Mouse (Mus musculus) layer of hippocampus, postnatal 14 days (tissue): ENCODE results near the gene Rrp8. TPM values are rescaled to one million over a fixed set of nuclear protein-coding genes. Genes with fewer than 3 reads are reported as not detected.
A peak's percentile ranks its signal among the peaks of the same experiment; 100 is the strongest.

Experiments
- DNase-seq, 2 experiments: peaks; one replicate each; pipeline ENCODE4 v3.0.0; 2021 to 2022; ENCODE audit warnings: low spot score in 2 of 2, mixed read lengths in 1 of 2
- total RNA-seq, 2 experiments: library from RNA; stranded (reverse); gene quantifications; 2 replicates each; pipeline ENCODE4 v1.2.3; 2021

Gene Rrp8
- total RNA-seq, 2 experiments from 2014 or later = 12.5 to 14.7 TPM

- DNase-seq = no peak
Observed at GRCm38 (mm10) chr7:105708733-105709132, 28.5 kb downstream of the Rrp8 start.

- DNase-seq = no peak
Observed at GRCm38 (mm10) chr7:105703816-105704215, 33.4 kb downstream of the Rrp8 start.

GRCm38 (mm10) chr7:105703184-105703583 is 34.0 kb downstream of the Rrp8 start:
- DNase-seq = peak in 1 of 2 experiments; percentile 25

- no peak for DNase-seq
Observed at GRCm38 (mm10) chr7:105690875-105691274, 46.3 kb downstream of the Rrp8 start.

- no peak for DNase-seq
Observed at GRCm38 (mm10) chr7:105685541-105686197, 51.5 kb downstream of the Rrp8 start.

Other genes starting within 250 kb of the Rrp8 start
- gene Smpd1, start 183.0 kb downstream of the Rrp8 start, total RNA-seq = 10 to 100 TPM; 90.1 to 93.9 TPM
- 100 to 1,000 TPM; 368 to 375 TPM for gene Apbb1, start 155.7 kb downstream of the Rrp8 start, total RNA-seq
- gene Hpx, start 137.2 kb downstream of the Rrp8 start, total RNA-seq = not detected
- gene Trim3, start 103.8 kb downstream of the Rrp8 start, total RNA-seq = 100 to 1,000 TPM; 136 to 145 TPM
- gene Timm10b, start 97.3 kb downstream of the Rrp8 start, total RNA-seq = 10 to 100 TPM; 82.3 to 87.2 TPM
- 100 to 1,000 TPM in 1 of 2 experiments, 10 to 100 TPM in 1; 97.8 to 101 TPM for gene Arfip2, start 97.0 kb downstream of the Rrp8 start, total RNA-seq
- 10 to 100 TPM in 1 of 2 experiments, 1 to 10 TPM in 1; 5.4 to 11.8 TPM for gene Gm45799, start 96.8 kb downstream of the Rrp8 start, total RNA-seq
- 1 to 10 TPM; 5.5 to 6.0 TPM for gene Dnhd1, start 86.6 kb downstream of the Rrp8 start, total RNA-seq
- 100 to 1,000 TPM; 105 to 111 TPM for gene Ilk, start 793 bp downstream of the Rrp8 start, total RNA-seq
- 100 to 1,000 TPM; 137 to 150 TPM for gene Taf10, start 7.0 kb upstream of the Rrp8 start, total RNA-seq
- 10 to 100 TPM; 54.0 to 54.2 TPM for gene Tpp1, start 14.8 kb upstream of the Rrp8 start, total RNA-seq
- gene Dchs1, start 50.3 kb upstream of the Rrp8 start, total RNA-seq = 10 to 100 TPM; 26.9 to 30.3 TPM
- gene Mrpl17, start 73.7 kb upstream of the Rrp8 start, total RNA-seq = 100 to 1,000 TPM; 121 to 126 TPM
- gene Gm4070, start 216.6 kb upstream of the Rrp8 start, total RNA-seq = under 1 TPM; 0.52 to 0.94 TPM